Mouse (Mus musculus) kidney, adult 11 months (tissue): ENCODE results near the gene Gm3285.

Source experiments
- DNase-seq: peaks from one replicate; pipeline ENCODE4 v3.0.0; 2022

Gene Gm3285

GRCm38 (mm10) chr10:77861675-77862074 lies at the start of gene Gm3285:
Gm3285 (plus strand) TSS chr10:77861975.
- DNase-seq = no peak

GRCm38 (mm10) chr10:77814382-77814781 lies 47.4 kb upstream of the Gm3285 start, which contains the start of gene Gm2696:
Gm2696 (plus strand) TSS chr10:77814682.
- no peak for DNase-seq

- DNase-seq = no peak
Measured at GRCm38 (mm10) chr10:77815514-77815913, 46.3 kb upstream of the Gm3285 start.

- no peak for DNase-seq
Measured at GRCm38 (mm10) chr10:77818523-77818922, 43.3 kb upstream of the Gm3285 start.

GRCm38 (mm10) chr10:77819203-77819602 lies 42.6 kb upstream of the Gm3285 start:
- DNase-seq = no peak

- DNase-seq = no peak
Measured at GRCm38 (mm10) chr10:77826951-77827350, 34.8 kb upstream of the Gm3285 start, which contains the start of gene Krtap10-4. Krtap10-4 (minus strand) TSS chr10:77827095.

GRCm38 (mm10) chr10:77835647-77836046 lies 26.1 kb upstream of the Gm3285 start, which contains the start of gene Krtap10-10:
Krtap10-10 (plus strand) TSS chr10:77835947.
- DNase-seq = no peak

GRCm38 (mm10) chr10:77839006-77839405 lies 22.8 kb upstream of the Gm3285 start:
- no peak for DNase-seq

GRCm38 (mm10) chr10:77846503-77846902 lies 15.3 kb upstream of the Gm3285 start, which contains the start of gene Gm36176:
Gm36176 (plus strand) TSS chr10:77846803.
- no peak for DNase-seq

- DNase-seq = no peak
Measured at GRCm38 (mm10) chr10:77846961-77847360, 14.8 kb upstream of the Gm3285 start.

GRCm38 (mm10) chr10:77847538-77847937 lies 14.2 kb upstream of the Gm3285 start:
- DNase-seq = no peak

- no peak for DNase-seq
Measured at GRCm38 (mm10) chr10:77852559-77852958, 9.2 kb upstream of the Gm3285 start, which contains the start of gene Gm10318. Gm10318 (plus strand) TSS chr10:77852859.

- DNase-seq = peak; percentile 83
Measured at GRCm38 (mm10) chr10:77864067-77864761, 2.4 kb downstream of the Gm3285 start.

- DNase-seq = no peak
Measured at GRCm38 (mm10) chr10:77864762-77865143, 3.0 kb downstream of the Gm3285 start.

- DNase-seq = no peak
Measured at GRCm38 (mm10) chr10:77867546-77867945, 5.8 kb downstream of the Gm3285 start.

- no peak for DNase-seq
Measured at GRCm38 (mm10) chr10:77869651-77870050, 7.9 kb downstream of the Gm3285 start.

GRCm38 (mm10) chr10:77878985-77879384 lies 17.2 kb downstream of the Gm3285 start:
- no peak for DNase-seq

- no peak for DNase-seq
Measured at GRCm38 (mm10) chr10:77880305-77880704, 18.5 kb downstream of the Gm3285 start.

GRCm38 (mm10) chr10:77882553-77882952 lies 20.8 kb downstream of the Gm3285 start:
- DNase-seq = no peak

GRCm38 (mm10) chr10:77886007-77886747 lies 24.4 kb downstream of the Gm3285 start:
- DNase-seq = no peak

- no peak for DNase-seq
Measured at GRCm38 (mm10) chr10:77890987-77891565, 29.3 kb downstream of the Gm3285 start.

GRCm38 (mm10) chr10:77895562-77895961 lies 33.8 kb downstream of the Gm3285 start:
- peak; percentile 31 for DNase-seq

- peak; percentile 63 for DNase-seq
Measured at GRCm38 (mm10) chr10:77900126-77900525, 38.4 kb downstream of the Gm3285 start.
